Mouse (Mus musculus) midbrain, embryonic 15.5 days (tissue): ENCODE results near the gene Gm20458. TPM values are rescaled to one million over a fixed set of nuclear protein-coding genes. Genes with fewer than 3 reads are reported as not detected.

Source experiments
- ATAC-seq: fragments of 200-750 bp; cut with Nextera tagmentation; replicated peaks from 2 replicates; pipeline ENCODE4 v1.8.0; 2017; ENCODE audit warnings: moderate TSS enrichment
- H3K27ac ChIP-seq: fragments of 300-500 bp; sonication (generic); 2 replicates; pipeline ENCODE4 v1.5.1; 2015; ENCODE audit warnings: mild to moderate bottlenecking, inconsistent platforms
- H3K27me3 ChIP-seq: fragments of 300-500 bp; sonication (generic); replicated peaks from 2 replicates; pipeline ENCODE4 v1.6.1; 2015; ENCODE audit warnings: inconsistent platforms
- H3K36me3 ChIP-seq: fragments of 300-500 bp; sonication (generic); replicated peaks from 2 replicates; pipeline ENCODE4 v1.6.1; 2015; ENCODE audit warnings: inconsistent platforms
- H3K4me1 ChIP-seq: fragments of 300-500 bp; sonication (generic); 2 replicates; pipeline ENCODE4 v1.6.1; 2015; ENCODE audit warnings: inconsistent platforms
- H3K4me2 ChIP-seq: fragments of 300-500 bp; sonication (generic); 2 replicates; pipeline ENCODE4 v1.6.1; 2015; ENCODE audit warnings: inconsistent platforms, mild to moderate bottlenecking, moderate library complexity
- H3K4me3 ChIP-seq: fragments of 300-500 bp; sonication (generic); 2 replicates; pipeline ENCODE4 v1.5.1; 2015; ENCODE audit warnings: mild to moderate bottlenecking, inconsistent platforms
- H3K9ac ChIP-seq: fragments of 300-500 bp; sonication (generic); 2 replicates; pipeline ENCODE4 v1.6.1; 2015; ENCODE audit warnings: mild to moderate bottlenecking, inconsistent platforms
- H3K9me3 ChIP-seq: fragments of 300-500 bp; sonication (generic); 2 replicates; pipeline ENCODE4 v1.6.1; 2016; ENCODE audit warnings: inconsistent platforms
- WGBS: fragments of 180-500 bp; shearing (Covaris S2); methylation state at CpG from one replicate; pipeline ENCODE4 v1.1.7; 2015; ENCODE audit warnings: mixed read lengths; 5-methylcytosine and 5-hydroxymethylcytosine counted together
- polyA plus RNA-seq: library from polyadenylated mRNA; unstranded; fragments of >200 nt; fragmentation: Nextera tagmentation; extraction: Ambion mirVana; gene quantifications from 2 replicates; pipeline ENCODE4 v1.2.1, GENCODE M21; 2015

Gm20458 gene
- polyA plus RNA-seq, 1 experiment from 2014 or later, result 2.4 TPM

DNA sequence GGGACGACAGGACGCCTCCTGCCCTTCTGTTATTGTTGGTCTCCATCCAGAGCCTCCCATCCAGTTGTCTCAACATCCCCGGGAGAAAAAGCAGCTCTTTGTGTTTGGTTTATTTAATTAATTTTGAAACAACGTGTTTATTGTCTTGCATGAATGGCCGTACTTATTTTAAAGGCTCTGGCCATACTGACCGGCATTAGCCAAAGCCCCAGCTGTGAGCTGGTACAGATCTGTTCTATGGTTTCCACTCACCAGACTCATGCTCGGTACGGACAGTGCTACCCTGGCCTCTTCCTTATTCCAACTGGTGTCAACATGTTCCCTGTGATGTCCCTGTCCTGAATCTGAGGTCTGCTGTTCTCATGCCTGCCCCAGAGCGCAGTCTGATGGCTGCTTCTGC is 55.1 kb downstream of the Gm20458 start:
- 80% methylated on average over 9 of the region's 9 CpGs for WGBS
- Histone ChIP-seq H3K4me2 (no peak overlapping the region), H3K27ac (no peak overlapping the region), H3K9ac (no peak overlapping the region), H3K9me3 (no peaks in the 10 kb centered on the region), H3K27me3 (no peaks in the 10 kb centered on the region), H3K4me1 (no peaks in the 10 kb centered on the region), H3K4me3 (no peak overlapping the region), H3K36me3 (no peaks in the 10 kb centered on the region)
- ATAC-seq, result no peak

DNA sequence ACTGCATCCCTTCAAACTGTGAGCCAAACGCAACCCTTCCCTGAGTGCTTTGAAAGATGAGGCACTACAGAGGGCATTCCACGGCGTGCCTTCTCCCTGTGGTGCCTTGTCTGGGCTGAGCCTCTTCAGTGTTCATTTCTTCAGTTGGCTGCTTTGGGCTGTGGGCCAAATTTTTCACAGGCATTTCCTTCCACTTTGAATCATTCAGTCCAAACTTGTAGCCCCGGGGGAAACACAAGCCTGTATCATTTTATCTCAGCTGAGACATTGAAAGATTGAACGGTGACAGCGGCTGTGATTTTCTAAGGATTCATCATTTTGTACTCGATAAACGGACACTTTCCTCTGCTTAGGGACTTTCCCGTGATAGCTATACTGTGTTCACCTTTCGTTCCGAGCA is 55.8 kb downstream of the Gm20458 start:
- Histone ChIP-seq H3K36me3 (no peaks in the 10 kb centered on the region), H3K4me2 (no peak overlapping the region), H3K9me3 (no peaks in the 10 kb centered on the region), H3K4me3 (no peak overlapping the region), H3K9ac (no peak overlapping the region), H3K4me1 (no peaks in the 10 kb centered on the region), H3K27me3 (no peaks in the 10 kb centered on the region), H3K27ac (no peak overlapping the region)
- ATAC-seq, result no peak
- WGBS, result 84% methylated on average over 11 of the region's 11 CpGs

DNA sequence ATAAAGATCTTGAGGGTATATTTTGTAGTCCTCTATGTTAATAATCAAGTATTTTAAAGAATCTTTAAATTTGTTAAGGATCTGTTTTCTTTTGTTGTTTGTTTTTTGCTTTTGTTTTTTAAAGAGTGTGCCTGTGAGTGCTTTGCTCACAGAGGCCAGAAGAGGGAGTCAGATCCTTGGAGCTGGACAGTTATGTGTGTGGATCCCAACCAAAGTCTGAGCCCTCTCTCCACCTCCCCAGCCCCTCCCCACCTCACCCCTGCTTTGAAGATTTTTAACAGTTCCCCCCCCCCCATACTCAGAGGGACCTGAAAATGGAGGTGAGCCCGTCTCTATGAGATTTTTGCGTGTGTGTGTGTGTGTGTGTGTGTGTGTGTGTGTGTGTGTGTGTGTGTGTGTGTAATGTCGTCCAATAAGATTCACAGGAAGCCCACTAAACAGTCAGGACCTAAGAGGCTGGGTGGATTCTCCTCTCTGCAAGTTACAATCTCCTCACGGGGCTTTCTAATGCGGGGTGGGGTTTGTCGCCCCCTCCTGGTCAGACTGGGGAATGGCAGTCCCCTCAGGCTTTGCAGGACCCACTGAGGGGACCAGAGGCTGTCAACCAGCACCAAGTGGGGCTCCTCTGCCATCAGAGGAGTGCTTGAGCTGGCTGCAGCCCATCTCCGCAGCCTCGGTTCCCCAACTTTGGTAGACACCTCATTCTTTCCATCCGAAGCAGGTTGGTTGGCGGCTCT is 56.9 kb downstream of the Gm20458 start:
- H3K4me2 ChIP-seq, result no peak overlapping the region
- no peaks in the 10 kb centered on the region for H3K36me3 ChIP-seq
- H3K27ac ChIP-seq, result no peak overlapping the region
- ATAC-seq, result no peak
- no peak overlapping the region for H3K4me3 ChIP-seq
- H3K4me1 ChIP-seq, result no peaks in the 10 kb centered on the region
- WGBS, result 35% methylated on average over 10 of the region's 10 CpGs
- no peaks in the 10 kb centered on the region for H3K9me3 ChIP-seq
- no peak overlapping the region for H3K9ac ChIP-seq
- H3K27me3 ChIP-seq, result no peaks in the 10 kb centered on the region

DNA sequence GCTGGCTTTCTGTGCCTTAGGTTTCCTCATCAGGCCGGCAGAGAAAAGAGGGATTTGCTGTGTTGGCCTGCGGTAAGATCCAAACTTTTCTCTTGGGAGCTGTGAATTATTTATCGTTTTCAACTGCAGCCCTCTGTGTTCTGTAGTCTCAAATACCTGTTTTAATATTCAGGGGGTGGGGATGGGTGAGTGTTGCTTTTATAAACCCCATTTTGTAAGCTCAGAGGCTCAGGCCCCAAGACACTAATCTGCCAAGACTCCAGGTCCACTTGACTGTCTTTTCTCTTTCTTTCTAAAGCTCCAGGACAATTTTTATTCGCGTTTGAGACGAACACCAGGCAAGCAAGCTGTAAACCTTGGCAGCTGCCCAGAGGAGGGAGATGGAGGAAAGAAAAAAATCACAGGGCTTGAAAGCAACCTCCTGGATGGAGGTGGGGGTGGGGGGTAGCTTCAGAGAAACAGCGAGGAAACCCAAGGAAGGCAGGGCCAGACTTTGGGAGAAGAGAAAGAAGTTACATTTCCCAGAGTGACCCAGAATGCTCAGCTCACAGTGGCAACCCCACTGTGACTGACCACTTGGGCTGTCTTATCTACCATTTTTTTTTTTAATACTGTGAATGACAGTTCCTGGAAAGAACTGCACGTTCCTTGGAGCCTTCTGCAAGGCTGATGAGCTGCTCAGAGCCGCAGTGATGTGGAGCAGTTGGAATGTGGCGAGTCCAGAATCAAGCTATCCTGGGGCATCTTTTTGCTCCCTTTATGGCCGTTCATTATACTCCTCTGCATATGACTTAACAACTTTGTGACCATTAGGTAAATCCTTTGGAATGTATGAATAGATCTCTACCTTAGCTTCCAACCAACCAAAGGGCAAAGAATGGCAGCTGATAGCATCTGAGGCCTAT is 57.8 kb downstream of the Gm20458 start:
- Histone ChIP-seq H3K4me2 (no peak overlapping the region), H3K27ac (0 out of 2 replicates have a peak overlapping the region, but pooled peaks have one; percentile 29), H3K36me3 (no peaks in the 10 kb centered on the region), H3K4me3 (no peak overlapping the region), H3K4me1 (no peaks in the 10 kb centered on the region), H3K9me3 (no peaks in the 10 kb centered on the region), H3K27me3 (no peaks in the 10 kb centered on the region), H3K9ac (no peak overlapping the region)
- no peak for ATAC-seq
- 55% methylated on average over 11 of the region's 11 CpGs for WGBS

DNA sequence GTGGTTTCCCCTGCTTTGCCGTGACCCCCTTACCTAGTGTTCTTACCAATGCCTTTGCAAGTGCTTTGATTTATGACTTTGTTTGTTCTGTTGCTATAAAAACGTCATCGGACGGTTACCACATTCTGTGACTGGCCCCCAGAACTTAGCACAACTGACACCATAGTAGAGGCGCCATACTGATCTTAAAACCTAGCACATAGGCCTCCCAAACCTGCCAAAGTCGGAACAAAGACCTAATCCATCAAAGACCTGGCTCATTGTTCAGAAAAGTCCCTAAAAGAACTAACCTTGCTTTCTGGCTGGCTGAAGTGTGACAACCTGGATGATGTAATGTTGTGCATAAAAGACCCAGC is 58.4 kb downstream of the Gm20458 start:
- Histone ChIP-seq H3K27me3 (no peaks in the 10 kb centered on the region), H3K4me2 (no peak overlapping the region), H3K4me3 (no peak overlapping the region), H3K9ac (no peak overlapping the region), H3K36me3 (no peaks in the 10 kb centered on the region), H3K27ac (no peak overlapping the region), H3K9me3 (no peaks in the 10 kb centered on the region), H3K4me1 (no peaks in the 10 kb centered on the region)
- WGBS, result 77% methylated on average over 6 of the region's 6 CpGs
- ATAC-seq, result no peak

DNA sequence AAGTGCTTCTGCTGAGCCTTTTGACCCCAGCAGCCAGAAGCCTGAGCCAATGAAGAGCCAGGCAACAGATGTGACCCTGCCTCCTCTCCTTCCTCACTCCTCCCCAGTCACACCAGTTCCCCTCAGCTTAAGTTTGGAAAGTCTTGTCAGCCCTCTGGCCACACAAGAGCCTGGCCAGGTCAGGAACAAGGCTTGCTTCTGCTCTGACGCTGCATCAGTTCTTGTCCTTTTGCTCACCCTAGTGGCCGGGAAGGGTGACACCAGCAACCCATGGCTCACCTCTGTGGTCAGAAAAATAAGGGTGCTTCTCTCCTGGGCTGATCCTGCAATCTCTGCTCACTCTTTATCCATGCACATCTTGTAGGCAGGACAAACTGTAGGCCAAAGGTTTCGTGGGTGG is 60.0 kb downstream of the Gm20458 start:
- no peaks in the 10 kb centered on the region for H3K9me3 ChIP-seq
- 17% methylated on average over 3 of the region's 3 CpGs for WGBS
- H3K27me3 ChIP-seq, result no peaks in the 10 kb centered on the region
- H3K9ac ChIP-seq, result no peak overlapping the region
- no peak overlapping the region for H3K27ac ChIP-seq
- no peak overlapping the region for H3K4me3 ChIP-seq
- no peaks in the 10 kb centered on the region for H3K4me1 ChIP-seq
- no peaks in the 10 kb centered on the region for H3K36me3 ChIP-seq
- no peak overlapping the region for H3K4me2 ChIP-seq
- ATAC-seq, result no peak

DNA sequence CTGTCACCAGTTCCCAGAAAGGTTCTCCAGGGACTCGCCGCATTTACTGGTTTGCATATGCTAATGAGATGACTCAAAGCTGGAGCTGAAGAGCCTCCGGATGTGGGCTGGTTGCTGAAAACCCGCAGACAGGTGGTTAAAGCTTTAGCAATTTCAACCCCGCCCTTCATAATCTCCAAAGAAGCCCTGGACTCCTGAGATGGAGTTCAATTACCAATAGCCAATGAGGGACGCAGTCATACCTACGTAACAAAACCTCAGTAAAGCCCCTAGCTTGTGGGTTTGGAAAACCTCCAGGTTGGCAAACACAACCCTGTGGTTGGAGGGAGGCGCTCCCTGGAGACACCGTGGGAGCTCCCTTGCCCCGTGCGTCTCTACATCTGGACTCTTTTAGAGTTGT is 61.1 kb downstream of the Gm20458 start:
- WGBS, result 18% methylated on average over 11 of the region's 11 CpGs
- Histone ChIP-seq H3K9ac (no peak overlapping the region), H3K4me3 (no peak overlapping the region), H3K9me3 (no peaks in the 10 kb centered on the region), H3K4me2 (no peak overlapping the region), H3K27me3 (no peaks in the 10 kb centered on the region), H3K27ac (no peak overlapping the region), H3K36me3 (no peaks in the 10 kb centered on the region), H3K4me1 (no peaks in the 10 kb centered on the region)
- no peak for ATAC-seq

DNA sequence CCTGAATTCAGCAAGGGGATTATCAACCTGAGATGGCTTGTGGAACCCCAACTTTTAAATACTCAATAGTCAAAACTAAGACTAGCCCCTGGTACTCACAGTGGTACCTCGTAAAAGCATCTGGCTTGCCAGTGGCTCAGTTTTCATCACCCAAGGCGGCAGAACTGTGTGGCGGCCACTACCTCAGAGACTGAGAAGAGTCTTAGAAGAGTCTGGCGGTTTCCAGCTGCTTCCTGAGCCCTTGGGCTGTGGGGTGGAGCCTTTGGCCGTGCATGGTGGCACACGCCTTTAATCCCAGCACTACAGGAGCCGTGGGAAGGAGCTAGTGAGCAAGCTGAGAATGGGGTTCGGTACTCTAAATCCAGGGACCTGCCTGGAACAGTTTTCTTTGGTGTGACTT is 61.5 kb downstream of the Gm20458 start:
- Histone ChIP-seq H3K36me3 (no peaks in the 10 kb centered on the region), H3K4me2 (no peak overlapping the region), H3K9ac (no peak overlapping the region), H3K27me3 (no peaks in the 10 kb centered on the region), H3K27ac (no peak overlapping the region), H3K4me3 (no peak overlapping the region), H3K4me1 (no peaks in the 10 kb centered on the region), H3K9me3 (no peaks in the 10 kb centered on the region)
- no peak for ATAC-seq
- 22% methylated on average over 8 of the region's 8 CpGs for WGBS

DNA sequence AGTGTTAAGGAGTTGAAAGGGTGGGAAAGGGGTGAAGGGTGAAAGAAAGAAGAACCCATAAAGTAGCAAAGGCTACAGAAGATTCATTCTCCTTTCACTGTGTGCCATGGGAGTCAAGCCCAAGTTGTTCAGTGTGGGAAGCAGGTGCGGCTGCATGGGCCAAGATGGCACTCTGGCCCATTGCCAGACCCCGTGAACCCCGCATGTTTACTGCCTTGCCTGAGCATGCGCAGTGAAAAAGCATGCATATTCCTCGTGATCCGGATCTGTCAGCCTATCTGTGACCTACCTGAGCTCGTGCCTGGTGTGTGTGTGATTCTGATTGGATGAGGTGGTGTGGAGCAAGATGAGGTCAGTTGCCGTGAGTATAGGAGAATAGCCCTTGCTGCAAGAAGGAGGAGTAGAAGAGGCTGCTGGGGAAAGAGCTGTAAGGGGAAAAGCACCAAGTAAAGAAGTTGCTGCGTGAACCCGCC is 62.6 kb downstream of the Gm20458 start:
- ATAC-seq, result no peak
- Histone ChIP-seq H3K27ac (no peak overlapping the region), H3K27me3 (no peaks in the 10 kb centered on the region), H3K4me3 (no peak overlapping the region), H3K4me2 (no peak overlapping the region), H3K36me3 (no peaks in the 10 kb centered on the region), H3K9me3 (no peaks in the 10 kb centered on the region), H3K4me1 (no peaks in the 10 kb centered on the region), H3K9ac (no peak overlapping the region)
- WGBS, result 83% methylated on average over 10 of the region's 10 CpGs

DNA sequence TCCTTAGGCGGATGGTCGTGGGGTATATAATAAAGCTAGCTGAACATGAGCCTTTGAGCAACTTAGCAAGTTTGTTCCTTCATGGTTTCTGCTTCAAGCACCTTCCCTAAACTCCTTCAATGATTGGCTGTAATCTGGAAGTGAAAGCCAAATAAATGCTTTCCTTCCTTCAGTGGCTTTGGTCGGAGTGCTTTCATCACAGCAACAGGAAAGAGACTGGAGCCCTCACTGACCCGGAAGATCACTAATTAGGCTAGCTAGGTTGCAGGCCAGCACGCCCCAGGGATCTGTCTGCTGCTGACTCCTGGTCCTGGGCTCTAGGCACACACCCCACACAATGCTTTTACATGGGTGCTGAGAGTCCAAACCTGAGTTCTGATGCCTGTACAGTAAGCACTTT is 67.8 kb downstream of the Gm20458 start:
- Histone ChIP-seq H3K4me3 (no peak overlapping the region), H3K27me3 (no peaks in the 10 kb centered on the region), H3K36me3 (no peaks in the 10 kb centered on the region), H3K9me3 (no peaks in the 10 kb centered on the region), H3K27ac (no peak overlapping the region), H3K4me2 (no peak overlapping the region), H3K4me1 (no peaks in the 10 kb centered on the region), H3K9ac (no peak overlapping the region)
- ATAC-seq, result no peak
- 76% methylated on average over 5 of the region's 5 CpGs for WGBS

DNA sequence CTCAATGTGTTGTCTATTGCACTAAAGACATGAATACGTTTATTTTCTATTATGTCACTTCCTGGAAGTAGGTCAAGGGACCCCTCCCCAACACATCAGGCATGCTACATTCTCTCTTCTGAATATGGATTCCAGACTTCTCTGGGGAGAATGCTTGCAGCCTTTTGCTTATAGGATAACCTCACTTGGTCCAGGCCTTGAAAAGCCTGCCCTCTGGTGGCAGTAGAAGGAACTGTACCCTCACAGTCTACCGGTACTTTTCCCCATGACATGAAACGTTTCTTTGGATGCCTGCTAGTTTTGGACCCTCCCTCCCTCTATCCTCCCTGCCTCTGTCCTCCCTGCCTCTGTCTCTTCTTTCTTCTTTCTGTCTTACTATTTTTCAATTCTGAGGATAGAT is 70.4 kb downstream of the Gm20458 start:
- H3K36me3 ChIP-seq, result no peaks in the 10 kb centered on the region
- no peak overlapping the region for H3K9ac ChIP-seq
- H3K9me3 ChIP-seq, result no peaks in the 10 kb centered on the region
- H3K4me1 ChIP-seq, result no peaks in the 10 kb centered on the region
- H3K4me3 ChIP-seq, result no peak overlapping the region
- WGBS, result 2% methylated on average over 3 of the region's 3 CpGs
- H3K4me2 ChIP-seq, result no peak overlapping the region
- H3K27me3 ChIP-seq, result no peaks in the 10 kb centered on the region
- no peak overlapping the region for H3K27ac ChIP-seq
- no peak for ATAC-seq

DNA sequence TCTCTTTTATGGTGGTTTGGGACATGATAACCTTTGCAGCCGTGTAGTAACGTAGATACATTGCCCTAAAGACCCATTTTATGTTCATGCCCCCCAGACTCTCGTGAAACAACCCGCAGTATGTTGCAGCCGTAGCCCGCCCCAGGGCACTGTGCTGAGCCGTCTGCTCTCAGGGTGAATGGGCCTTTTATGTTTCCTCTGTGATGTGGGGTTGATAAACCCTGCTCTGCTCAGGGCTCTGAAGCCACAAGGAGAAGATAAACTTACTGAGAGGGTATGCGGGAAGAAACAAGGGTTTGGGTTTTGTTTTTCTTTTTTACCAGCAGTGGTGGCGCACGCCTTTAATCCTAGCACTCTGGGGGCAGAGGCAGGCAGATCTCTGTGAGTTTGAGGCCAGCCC is 73.5 kb downstream of the Gm20458 start:
- no peaks in the 10 kb centered on the region for H3K4me1 ChIP-seq
- no peak overlapping the region for H3K27ac ChIP-seq
- WGBS, result 80% methylated on average over 10 of the region's 10 CpGs
- no peaks in the 10 kb centered on the region for H3K27me3 ChIP-seq
- no peak overlapping the region for H3K4me3 ChIP-seq
- H3K9ac ChIP-seq, result no peak overlapping the region
- H3K9me3 ChIP-seq, result no peaks in the 10 kb centered on the region
- ATAC-seq, result no peak
- H3K4me2 ChIP-seq, result no peak overlapping the region
- H3K36me3 ChIP-seq, result no peaks in the 10 kb centered on the region

DNA sequence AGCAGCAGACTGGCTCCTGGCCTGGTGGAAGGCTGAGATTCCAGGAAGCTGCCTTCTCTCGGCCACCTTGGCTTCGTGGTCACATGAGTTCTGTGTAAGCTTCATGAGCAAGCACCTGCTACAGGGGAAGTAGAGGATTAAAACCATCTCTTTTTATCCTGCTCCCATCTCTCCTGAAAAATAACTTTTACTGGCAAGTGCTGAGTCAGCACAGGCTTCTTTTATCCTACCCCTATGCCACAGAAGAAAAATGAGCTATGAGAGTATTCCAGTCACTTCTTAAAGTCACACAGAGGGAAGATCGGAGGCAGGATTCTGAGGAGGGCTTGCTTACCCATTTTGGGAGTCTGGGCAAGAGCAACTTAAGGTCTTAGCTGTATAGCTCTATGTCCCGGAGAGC is 76.2 kb downstream of the Gm20458 start:
- no peaks in the 10 kb centered on the region for H3K36me3 ChIP-seq
- H3K4me2 ChIP-seq, result no peak overlapping the region
- H3K9ac ChIP-seq, result no peak overlapping the region
- H3K4me1 ChIP-seq, result no peaks in the 10 kb centered on the region
- H3K27me3 ChIP-seq, result no peaks in the 10 kb centered on the region
- no peak overlapping the region for H3K27ac ChIP-seq
- no peak for ATAC-seq
- H3K9me3 ChIP-seq, result no peaks in the 10 kb centered on the region
- H3K4me3 ChIP-seq, result no peak overlapping the region
- WGBS, result 81% methylated on average over 4 of the region's 4 CpGs
